Mouse (Mus musculus) large intestine, adult 2 months (tissue): Measurements from ENCODE around the gene Zcwpw1. TPM values are rescaled to one million over a fixed set of nuclear protein-coding genes. Genes with fewer than 3 reads are reported as not detected.

Experiments
- DNase-seq: peaks from one replicate; pipeline ENCODE4 v3.0.0-alpha.2; 2012; ENCODE audit warnings: low read depth, low spot score
- WGBS: fragments of 180-500 bp; shearing (Covaris S2); methylation state at CpG from one replicate; pipeline ENCODE4 v1.1.7; 2018; 5-methylcytosine and 5-hydroxymethylcytosine counted together
- polyA plus RNA-seq: library from polyadenylated mRNA; depleted of rRNA; stranded (reverse); fragments of >200 nt; gene quantifications from 2 replicates; pipeline ENCODE4 v1.2.3, GENCODE M21; 2012

Gene Zcwpw1
- polyA plus RNA-seq, 1 experiment = 0.48 TPM

- 80% methylated on average over 13 of the region's 13 CpGs for WGBS
- no peak for DNase-seq
These were observed 4.6 kb upstream of the Zcwpw1 start for GRCm38 (mm10) chr5:137782776-137783522.

DNA sequence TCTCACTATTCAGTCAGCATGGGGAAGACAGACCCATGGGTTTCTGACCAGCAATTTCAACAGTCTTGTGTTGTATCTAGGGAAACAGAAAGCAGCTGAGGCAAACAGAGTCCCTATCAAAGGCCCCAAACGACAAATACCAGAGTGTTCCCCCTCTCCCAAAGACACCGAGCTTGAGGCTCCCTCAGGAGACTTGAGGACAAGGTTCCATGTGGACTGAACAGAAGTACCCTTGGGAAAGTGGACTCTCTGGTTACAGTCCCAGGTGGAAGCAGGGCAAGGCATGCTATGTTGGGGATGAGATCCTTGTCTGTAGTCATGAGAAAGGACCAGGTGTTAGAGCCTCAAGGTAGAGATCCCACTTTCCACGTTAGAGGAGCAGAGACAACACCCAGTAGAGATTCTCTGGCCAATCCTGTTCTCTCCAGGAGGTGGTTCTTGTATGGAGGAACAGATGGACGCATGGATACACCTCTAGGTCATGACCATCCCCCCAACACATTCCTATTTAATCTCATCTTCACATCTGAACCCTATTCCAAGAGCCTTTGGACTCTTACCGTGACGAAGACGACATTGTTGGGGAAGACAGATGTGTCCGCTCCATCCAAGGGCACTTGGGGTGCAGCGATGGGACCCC lies 3.6 kb upstream of the Zcwpw1 start:
- WGBS = 45% methylated on average over 9 of the region's 9 CpGs
- no peak for DNase-seq

DNA sequence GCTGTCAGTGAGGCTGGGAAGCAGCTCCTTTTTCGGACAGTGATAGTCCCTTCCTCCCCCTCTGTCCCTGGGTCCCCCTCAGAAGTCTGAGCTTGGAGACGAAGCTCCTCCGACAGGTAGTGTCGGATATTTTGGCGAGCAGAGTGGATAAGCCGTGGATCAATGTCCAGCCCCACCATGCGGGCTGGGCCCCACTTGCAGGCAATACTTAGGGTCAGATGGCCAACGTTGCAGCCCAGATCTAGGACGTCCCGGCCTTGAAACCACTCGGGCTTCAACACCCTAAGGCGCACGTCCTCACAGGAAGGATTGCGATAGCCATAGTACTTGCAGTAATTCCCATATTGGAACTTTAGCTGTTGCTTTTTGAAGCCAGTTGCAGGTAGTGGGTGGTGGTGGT lies 3.1 kb upstream of the Zcwpw1 start:
- no peak for DNase-seq
- 48% methylated on average over 14 of the region's 14 CpGs for WGBS

GRCm38 (mm10) chr5:137785164-137786031 lies 2.2 kb upstream of the Zcwpw1 start:
- no peak for DNase-seq
- 3% methylated on average over 62 of the region's 62 CpGs for WGBS

GRCm38 (mm10) chr5:137786109-137786942 lies 1.3 kb upstream of the Zcwpw1 start:
- WGBS = under 1% methylated on average over 79 of the region's 79 CpGs
- DNase-seq = peak; percentile 99

DNA sequence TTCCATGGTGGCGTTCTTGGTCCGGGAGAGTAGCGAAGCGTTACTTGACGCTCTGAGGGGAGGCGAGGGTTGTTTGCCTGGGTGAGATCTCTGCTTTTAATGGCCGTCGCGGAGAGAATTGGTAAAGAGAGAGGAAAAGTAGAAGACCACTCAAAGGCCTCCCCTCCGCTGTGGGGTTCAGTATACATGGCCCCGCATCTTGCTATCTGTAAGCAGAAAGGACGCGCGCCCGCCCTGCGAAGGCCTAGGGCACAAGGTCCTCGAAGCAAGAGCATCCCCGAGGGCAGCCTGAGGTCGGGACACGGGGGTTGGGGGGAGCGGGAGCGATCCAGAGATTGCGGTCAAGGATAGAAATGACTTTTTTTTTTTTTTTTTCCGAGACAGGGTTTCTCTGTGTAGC lies 573 bp downstream of the Zcwpw1 start:
- no peak for DNase-seq
- 72% methylated on average over 24 of the region's 24 CpGs for WGBS

DNA sequence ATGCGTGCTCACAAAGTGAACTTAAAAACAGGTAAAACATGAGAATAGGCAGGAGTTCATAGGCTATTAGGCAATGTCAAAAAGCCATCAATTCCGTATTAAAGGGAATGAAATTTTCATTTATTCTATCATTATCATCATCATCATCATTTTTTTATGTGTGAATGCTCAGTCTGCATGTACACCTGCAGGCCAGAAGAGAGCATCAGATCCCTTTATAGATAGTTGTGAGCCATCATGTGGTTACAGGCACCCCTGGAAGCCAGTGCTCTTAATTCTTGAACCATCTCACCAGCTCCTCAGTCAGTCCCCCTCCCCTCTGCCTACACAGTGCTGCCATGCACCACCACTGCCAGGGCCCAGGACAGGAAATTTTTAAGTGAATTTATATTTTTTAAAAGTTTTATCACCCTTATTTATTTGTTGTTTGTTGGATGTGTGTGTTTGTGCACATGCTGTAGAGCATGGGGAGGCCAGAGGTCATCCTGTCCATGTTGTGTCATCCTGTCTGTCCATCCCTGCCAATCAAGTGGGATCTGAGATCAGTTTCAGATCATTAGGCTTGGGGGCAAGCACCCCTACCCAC lies 1.4 kb downstream of the Zcwpw1 start:
- 92% methylated on average over 2 of the region's 2 CpGs for WGBS
- DNase-seq = no peak

GRCm38 (mm10) chr5:137791553-137791952 lies 4.0 kb downstream of the Zcwpw1 start:
- DNase-seq = no peak

- DNase-seq = no peak
- WGBS = 81% methylated on average over 3 of the region's 3 CpGs
These were observed 9.0 kb downstream of the Zcwpw1 start for GRCm38 (mm10) chr5:137796606-137797005.

- 79% methylated on average over 3 of the region's 3 CpGs for WGBS
These were observed 13.3 kb downstream of the Zcwpw1 start for GRCm38 (mm10) chr5:137800917-137801316.

GRCm38 (mm10) chr5:137806158-137806557 lies 18.6 kb downstream of the Zcwpw1 start:
- DNase-seq = no peak
- WGBS = 79% methylated on average over 1 of the region's 1 CpGs

More at GRCm38 (mm10) chr5:137800917-137801316, 13.3 kb downstream of the Zcwpw1 start:
- DNase-seq = no peak

DNA sequence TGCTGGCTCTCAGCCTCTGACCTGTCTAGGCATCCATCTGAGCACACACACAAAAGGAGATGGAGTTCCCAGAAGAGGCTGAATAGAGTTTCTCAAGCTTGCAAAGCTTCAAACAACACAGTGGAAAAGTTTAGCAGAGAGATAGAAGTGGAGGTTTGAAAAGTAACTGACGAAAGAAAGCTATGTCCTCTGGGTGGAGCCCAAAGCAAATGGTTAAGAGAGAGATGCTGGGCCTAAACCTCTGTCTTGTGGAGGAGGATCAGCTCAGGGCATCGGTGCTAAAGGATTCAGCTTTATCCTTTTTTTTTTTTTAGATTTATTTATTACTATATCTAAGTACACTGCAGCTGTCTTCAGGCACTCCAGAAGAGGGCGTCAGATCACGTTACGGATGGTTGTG lies 20.7 kb downstream of the Zcwpw1 start:
- 85% methylated on average over 5 of the region's 5 CpGs for WGBS
- DNase-seq = no peak

GRCm38 (mm10) chr5:137817466-137818222 lies 30.0 kb downstream of the Zcwpw1 start:
- no peak for DNase-seq
- 36% methylated on average over 4 of the region's 4 CpGs for WGBS

DNA sequence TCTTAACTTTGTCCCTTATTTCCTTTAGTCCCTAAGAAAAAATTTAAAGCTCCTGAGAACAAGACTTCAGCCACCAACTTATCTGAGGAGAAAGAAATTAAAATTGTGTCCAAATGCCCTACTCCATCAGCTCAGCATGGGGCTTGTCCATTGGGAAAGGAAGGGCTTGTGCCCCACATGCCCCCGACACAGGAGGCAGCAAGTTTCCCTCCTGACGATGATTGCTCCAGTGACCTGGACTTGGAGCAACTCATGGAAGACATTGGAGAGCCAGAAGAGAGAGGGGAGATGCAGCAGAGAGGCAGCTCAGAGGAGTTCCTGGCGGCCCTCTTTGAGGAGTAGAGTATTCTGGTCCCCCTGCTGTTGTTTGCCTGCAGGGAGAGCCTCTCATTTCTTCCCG lies 34.5 kb downstream of the Zcwpw1 start:
- WGBS = 60% methylated on average over 4 of the region's 4 CpGs
- no peak for DNase-seq

DNA sequence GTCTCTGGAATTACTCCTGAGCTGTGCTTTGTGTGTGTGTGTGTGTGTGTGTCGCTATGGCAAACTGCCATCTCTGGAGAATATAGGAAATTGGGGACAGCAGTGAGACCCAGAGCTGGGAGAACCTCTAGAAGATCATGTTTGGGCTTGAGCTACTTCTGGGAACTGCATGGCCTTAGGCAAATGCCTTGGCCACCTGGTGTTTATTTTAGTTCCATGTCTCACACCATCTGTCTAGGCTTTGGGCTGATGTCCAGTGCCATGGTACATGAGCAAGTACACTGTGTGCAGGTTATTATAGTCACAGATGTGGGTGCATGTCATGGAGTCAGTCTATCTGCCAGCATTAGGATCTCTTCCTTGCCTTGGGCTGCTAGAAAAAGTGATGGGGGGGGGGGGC lies 35.0 kb downstream of the Zcwpw1 start:
- no peak for DNase-seq
- 86% methylated on average over 1 of the region's 1 CpGs for WGBS

DNA sequence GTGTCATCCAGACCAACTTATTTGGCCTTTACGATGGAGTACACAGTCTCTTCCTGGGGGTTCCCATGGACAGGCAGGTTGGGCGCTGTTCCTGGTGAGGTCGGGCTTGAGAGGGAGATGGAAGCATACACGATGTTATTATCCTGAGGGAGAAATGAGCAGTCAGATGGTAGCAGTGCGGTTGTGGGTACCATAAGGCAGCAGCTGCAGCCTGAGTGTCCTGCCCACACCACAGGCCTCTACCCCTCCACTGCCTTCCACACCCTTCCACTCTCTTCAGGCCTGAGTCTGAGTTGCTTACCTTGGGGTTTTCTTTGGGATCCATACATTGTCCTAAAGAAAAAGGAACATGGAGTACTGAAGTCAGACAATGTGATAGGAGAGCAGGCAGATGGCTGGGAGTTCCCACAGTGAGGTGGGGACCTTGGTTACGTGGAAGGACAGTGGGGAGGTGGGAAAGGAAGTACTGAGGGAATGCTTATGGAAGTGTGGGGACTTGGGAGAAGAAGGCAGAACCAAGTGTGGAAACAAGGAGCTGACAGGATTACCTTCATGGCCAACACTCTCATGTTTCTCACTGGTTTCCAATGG lies 36.0 kb downstream of the Zcwpw1 start:
- DNase-seq = no peak
- 82% methylated on average over 6 of the region's 6 CpGs for WGBS

DNA sequence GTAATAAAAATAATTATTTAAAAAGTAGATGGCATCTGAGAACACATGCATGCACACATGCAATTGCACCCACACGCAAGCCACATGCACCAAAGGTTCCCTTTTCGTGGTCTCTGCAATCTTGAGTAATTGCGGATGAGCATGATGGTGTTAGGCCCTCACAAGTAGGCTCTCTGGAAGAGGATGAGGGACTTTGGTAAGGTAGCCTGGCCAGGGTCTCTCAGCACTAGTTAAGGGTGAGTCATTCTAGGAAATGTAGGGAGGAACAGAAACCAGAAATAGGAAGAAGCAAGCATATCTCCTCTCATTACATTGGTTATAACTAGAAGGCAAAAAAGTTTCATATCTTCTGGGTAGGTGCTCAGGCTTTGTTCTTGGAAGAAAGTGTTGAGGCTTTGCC lies 37.4 kb downstream of the Zcwpw1 start:
- WGBS = 90% methylated on average over 3 of the region's 3 CpGs
- no peak for DNase-seq

GRCm38 (mm10) chr5:137825971-137826370 lies 38.4 kb downstream of the Zcwpw1 start:
- 46% methylated on average over 2 of the region's 2 CpGs for WGBS
- DNase-seq = no peak
